Mouse (Mus musculus) gastrocnemius, postnatal 10 days (tissue): ENCODE results near the gene Kcnj1. TPM values are rescaled to one million over a fixed set of nuclear protein-coding genes. Genes with fewer than 3 reads are reported as not detected.

ENCODE experiments used
- DNase-seq: peaks from one replicate; pipeline ENCODE4 v3.0.0; 2021; ENCODE audit warnings: mixed read lengths
- total RNA-seq, 2 experiments: library from RNA; stranded (reverse); gene quantifications; 2 replicates each; pipeline ENCODE4 v1.2.3; 2021

The Kcnj1 gene
- total RNA-seq, 2 experiments from 2014 or later: not detected

DNA sequence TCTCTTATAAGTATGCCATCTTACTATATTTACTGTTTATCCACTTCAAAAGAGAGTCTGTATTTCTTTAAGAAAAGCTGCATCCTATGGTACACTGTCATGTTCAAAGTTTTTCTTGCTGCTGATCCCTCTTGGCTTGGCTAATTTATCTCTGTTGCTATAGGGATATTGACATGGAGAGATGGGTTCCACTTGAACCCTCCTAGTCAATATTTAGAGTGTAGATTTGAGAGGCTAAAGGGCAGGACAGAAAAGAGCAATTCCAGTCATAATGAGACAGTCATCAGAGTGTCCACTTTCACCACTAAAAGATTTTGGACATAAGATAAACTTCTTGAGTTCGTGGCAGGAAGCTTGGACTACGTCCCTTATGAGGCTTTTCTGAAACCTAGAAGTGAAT lies 27.9 kb downstream of the Kcnj1 start:
- DNase-seq: no peak

DNA sequence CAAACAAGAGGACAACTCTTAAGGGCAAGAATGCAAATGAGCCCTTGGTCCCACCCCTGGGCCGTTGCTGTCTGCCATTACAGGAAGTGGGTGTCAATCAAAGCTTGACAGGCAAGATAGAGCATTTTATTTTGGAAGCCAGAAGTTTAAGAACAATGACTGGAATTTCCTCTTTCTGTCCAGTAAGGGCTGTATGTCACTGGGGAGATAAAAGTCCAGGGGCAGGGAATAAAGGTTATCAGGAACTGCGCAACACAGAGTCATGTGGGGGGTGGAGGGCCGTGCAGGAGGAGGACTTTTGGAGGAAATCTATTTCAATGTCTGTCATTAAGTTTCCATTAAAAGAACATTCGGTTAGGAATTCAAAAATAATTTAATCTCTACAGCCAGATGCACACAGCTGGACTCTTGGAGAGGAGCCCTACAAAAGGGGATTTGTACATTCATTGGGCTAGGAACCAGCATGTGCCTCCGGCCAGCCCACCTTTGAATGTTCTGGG lies 28.4 kb downstream of the Kcnj1 start:
- no peak for DNase-seq

DNA sequence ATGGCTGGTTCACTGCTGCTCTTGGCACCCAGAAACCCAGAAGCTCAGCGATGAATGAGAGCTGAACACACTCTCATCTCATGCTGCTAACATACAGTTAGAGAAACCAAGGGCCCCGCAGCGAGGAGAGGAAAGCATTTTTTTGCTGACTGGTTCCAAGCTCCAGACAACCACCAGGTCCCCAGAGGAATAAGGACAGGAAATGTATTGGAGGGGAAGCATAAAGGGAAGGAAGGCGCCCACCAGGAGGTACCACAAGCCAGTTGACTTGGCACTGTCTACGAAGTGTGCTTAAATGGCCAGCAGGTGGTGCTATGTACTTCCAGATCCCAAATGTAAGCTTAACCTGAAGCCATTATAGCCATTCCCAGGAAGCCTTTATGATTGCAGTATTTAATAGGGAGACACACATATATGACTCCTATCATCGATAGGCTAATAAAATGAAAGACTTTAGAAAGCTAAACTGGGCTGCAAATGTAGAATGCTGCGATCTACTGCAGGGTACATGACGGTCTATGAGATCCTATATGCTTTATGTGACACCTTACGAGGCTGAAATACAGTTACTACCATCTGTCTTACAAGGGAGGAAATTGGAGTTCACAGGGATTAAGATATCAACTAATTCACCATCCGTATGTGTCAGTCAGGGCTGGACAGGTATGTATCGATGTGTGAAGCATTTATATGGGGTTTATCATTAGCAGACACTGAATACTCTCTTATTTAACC lies 33.1 kb downstream of the Kcnj1 start:
- peak; percentile 38 for DNase-seq

DNA sequence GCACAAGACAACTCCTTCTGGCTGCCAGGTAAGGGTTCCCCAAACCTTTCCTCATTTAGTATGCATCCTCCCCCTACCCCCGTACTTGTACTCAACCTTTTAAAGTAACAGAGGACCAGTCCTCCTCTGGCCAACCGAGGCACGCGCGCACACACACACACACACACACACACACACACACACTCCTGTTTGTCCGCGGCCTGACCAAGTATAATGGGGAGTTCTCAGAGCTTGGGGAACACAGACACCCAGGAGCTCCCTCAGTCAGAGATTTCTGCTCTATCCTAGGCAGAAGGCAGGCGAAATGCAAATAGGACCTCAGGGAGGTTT lies 36.4 kb downstream of the Kcnj1 start:
- DNase-seq: no peak

DNA sequence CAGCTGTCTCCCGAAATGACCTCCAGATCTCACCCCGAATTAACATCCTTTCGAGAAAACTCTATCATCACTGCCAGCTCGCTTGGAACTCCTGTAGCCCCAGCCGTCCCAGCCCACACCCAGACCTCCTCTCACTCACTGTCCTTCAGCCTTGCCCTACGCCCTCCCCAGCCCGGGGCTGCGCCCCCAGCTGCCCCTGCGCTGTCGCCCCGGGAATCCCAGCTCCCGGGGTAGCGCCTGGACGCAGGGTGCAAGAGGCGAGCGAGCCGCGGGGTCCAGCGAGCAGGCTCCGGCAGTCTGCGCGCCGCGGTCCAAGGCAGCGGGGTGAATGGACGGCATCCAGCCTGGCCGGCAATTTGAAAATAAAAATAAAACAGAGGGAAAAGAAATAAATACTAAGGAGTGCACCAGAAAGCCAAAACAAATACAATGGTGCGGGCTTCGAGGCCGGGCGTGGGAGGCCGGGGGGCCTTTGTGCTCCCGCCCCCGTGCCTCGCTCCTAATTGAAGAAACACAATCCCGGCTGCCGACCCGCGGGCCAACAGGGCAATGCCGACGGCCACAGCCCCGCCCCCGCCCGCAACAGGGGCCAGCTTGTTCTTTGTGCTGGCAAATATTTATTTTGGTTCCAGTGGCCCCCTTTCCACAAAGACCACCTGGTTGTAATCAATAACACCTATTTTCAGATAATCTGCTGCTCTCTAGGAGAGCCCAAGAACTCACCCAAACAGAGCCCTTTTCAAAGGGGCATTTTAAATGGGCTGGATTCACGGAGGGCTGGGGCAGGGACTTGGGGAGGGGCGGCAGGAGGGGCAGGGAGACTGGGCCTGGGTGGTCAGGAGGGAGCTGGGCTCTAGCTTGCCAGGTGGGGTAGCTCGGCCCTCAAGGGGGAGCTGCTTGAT lies 37.0 kb downstream of the Kcnj1 start:
- DNase-seq: peak; percentile 47

DNA sequence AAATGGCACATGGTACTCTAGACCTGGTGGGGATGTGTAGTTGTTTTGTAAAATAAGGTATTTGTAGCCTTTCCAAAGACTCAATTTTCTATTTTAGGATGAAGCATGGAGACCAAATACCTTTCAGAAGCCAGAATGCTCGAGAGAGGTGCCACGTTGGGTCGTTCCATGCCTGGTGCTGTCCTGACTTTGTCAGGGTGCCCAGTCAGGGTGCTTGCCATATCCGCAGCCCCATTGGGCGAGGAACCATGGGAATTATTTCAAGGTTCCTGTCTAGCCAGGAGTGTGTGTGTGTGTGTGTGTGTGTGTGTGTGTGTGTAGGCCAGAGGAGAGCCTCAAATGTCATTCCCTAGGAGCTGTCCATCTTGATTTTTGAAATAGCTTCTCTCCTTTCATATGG lies 38.4 kb downstream of the Kcnj1 start:
- no peak for DNase-seq

DNA sequence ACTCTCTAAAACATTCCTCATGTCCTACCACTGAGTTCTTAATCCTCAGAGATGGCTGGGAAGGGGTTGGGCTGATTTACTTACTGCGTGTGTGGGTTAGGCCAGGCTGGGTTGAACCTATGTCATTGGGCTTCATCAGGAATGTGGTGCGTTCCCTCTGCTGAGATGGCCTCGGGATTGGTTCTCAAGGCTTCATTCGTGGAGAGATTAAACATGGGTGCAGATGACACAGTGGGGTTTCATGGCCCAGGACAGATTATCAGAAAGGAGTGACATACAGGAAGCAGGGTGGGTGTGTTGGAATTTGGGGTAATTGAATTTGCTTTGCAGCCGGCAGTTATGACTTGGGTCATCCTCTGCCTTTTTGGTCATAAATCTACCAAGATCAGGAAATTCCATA lies 39.2 kb downstream of the Kcnj1 start:
- DNase-seq: no peak

DNA sequence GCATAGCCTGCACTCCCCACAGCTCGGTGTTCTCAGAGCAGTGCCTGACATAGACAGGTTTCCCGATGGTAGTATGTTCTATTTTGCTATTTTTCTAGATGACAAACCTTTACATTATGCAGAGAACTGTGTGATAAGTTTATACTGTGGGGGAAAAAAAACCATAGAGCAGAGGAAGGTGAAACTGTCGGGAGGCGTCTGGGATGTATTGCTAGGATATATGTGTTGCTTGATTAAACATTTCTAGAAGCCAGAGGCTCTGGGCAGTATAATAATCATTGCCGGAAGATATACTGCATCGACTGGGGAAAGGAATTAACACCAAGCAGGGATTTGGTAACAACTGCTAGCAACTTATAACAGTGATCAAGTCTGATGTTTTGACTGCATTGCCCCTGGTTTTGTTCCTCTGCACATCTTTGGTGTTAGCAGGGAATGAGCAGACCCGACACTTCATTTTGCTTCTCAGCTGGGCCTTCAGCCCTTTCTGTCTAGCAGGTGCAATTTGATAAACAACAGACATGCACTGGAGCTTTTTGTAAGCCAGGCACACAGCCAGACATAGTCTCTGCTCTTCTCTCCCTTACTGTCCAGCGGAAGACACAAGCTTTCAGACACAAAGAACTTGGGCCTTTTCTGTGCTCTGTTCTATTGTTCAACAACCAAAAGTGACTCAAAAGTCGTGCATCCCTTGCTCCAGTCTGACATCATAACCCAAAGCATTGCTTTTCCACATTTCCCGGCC lies 40.7 kb downstream of the Kcnj1 start:
- DNase-seq: no peak

DNA sequence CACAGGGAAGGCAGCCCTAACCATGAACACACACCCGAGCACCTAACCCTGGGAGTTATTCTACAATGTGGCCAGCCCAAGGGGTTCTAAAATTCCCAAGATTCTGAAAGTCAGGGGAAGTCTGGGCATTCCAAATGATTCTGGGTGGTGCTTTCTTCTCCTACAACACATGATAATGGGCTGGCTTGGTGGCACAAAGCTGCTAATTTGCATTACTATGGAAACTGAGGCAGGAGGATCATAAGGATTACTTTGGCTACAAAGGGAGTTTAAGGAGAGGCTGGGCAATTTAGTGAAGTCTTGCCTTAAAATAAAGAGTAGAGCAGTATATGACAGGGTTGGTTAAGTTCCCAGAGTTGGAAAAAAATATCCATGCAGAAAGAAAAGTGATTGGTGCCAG lies 42.7 kb downstream of the Kcnj1 start:
- DNase-seq: no peak

DNA sequence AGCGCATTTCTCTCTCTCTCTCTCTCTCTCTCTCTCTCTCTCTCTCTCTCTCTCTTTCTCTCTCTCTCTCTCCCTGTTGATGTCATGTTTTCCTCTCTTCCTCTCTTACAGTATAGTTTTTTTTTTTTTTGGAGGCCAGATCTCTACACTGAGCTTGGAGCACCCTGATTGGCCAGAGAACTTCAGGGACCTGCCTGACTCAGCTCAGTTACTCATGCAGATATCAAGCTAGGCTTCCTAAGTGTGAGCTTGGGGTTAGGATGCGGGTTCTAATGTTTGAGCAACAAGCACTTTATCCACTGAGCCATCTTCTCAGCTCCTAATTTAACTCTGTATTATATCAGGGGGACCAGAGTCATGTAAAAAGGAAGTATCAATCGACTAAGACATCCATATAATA lies 43.7 kb downstream of the Kcnj1 start:
- no peak for DNase-seq

DNA sequence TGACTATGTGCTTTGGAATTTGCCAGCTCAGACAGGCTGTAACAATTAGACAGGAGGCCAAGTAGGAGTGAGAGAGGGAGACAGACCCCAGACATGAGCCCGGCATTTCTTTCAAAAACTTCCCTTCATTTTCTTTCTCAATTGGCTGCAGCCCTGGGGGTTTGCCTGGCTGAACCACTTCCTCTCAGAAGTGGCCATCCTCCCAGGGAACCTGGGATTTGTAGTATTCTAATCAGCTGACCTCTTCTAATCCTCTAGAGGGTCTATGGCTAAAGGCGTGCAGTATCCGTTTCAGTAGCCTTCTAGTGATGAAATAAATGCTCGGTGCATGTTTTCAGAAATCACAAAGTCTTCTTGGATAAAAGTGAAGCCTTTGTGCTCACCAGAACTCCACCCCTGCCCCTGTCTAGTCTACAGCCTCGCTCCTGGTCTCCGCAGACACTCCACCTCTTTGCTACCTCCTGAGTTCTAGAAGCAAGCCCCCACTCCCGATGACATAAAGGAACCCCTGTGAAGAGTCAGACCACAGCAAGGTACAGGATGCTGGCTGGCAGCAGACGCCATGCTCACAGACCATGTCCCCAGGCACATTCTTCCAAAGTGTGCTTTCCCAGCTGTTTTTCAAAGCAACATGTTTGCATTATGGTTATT lies 45.3 kb downstream of the Kcnj1 start:
- DNase-seq: no peak

DNA sequence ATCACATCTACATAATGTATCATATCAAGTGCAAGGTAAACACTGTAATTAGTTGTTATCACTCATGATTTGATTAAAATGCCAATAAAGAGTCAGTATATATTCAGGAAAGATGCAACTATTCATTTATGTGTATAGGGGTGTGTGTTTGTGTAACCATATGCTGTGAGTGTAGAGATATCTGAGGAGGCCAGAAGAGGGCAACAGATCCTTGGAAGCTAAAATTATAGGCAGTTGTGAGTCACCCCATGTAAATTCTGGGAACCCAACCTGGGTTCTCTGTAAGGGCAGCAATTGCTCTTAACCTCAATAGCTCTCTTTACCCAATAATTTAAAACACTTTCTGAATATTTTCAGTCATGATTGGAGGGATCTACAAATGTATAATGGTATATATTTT lies 48.4 kb downstream of the Kcnj1 start:
- DNase-seq: no peak

DNA sequence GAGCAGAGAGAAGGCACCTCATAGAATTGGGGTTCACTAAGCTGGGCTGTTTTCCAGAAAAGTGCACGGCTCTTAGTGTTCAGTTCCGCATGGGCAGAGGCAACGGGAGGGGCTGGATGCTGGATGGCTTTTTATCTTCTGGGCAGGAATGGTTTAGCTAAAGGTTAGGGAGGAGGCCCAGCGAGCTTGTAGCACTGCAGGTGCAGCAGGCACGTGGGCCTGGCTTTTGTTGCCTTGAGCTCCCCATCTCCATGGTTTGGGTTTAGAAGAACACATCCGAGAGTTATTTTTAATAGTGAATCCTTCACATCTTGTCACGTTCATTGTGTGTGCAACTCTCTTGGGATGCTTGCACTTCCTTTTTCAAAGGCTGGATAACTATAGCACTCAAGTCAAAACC lies 53.0 kb downstream of the Kcnj1 start:
- DNase-seq: no peak

DNA sequence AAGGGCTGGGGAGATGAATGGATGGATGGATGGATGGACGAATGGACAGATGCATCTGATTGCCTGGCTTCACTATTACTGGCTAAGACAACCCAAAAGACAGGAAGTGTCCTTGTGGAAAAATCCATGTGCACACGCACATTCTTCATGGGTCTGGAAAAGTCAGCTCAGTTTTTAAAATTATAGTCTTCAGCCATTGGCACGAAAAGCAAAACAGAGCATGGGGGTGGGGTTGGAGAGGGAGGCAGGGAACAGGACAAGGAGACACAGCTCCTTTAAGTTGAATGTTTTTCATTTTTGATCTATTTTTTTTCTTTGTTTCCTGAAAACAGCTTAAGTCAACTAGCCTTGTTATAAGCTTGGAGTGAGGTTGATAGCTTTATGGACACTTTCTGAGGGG lies 58.8 kb downstream of the Kcnj1 start:
- DNase-seq: no peak

DNA sequence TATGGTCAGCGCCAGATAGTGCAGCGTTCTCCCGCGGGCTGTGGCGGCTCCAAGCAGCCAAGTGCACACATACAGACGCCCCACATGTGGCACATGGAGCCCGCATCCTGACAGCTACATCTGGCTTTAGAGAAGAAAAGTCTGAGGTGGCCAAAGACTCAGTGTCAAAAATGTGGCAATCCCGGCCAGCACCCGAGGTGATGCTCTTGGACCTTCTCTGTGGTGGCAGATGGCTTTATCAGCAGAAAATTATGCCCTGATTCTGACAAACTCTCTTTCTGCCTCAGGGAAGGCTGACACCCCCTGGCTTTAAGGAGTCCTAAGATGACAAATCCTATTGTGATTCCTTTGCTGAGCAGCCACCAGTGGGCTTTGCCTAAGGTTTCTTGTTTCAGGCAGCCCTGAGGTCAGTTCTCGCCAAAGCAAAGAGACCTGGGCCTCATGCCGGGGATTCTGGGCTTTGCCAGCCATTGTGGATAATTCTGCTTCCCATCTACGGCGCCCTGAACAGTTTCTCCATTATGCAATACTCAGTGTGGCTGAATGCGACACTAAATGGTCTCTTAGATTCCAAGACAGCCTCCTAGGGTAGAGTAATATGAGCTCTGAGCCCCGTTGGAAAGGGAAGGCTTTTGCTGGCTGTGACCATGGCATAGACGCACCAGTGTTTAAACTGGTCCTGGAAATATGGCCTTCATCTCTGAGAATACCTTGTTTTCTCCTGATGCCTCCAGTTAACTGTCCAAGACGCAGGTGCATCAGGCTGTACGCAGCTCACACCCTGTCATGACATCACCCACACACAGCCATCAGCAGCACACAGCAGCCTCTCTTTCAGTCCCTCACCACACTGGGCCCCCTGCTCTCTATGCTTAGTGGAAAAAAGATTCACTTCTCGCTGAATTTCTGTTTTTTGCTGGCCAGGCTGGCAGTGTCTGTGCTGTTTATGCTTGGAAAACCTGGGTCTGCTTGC lies 62.2 kb downstream of the Kcnj1 start:
- peak; percentile 26 for DNase-seq

DNA sequence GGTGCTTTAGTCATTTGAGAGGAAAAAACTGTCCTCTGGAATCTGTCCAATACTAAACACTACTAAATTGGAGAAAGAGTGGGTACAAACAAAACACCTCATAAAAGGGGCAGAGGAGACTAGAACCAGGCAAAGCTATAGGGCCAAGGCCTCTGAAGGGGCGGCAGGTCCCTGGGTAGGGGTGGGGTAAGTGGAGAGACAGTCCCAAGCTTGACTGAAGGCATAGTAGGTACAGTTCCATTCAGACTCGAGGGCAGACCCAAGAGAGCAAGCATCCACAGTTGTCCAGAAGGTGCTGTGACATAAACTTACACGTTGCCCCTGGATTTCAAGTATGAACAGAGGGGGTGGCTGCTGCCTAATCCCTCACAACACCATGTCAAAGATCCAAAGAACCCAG lies 70.8 kb downstream of the Kcnj1 start:
- no peak for DNase-seq

DNA sequence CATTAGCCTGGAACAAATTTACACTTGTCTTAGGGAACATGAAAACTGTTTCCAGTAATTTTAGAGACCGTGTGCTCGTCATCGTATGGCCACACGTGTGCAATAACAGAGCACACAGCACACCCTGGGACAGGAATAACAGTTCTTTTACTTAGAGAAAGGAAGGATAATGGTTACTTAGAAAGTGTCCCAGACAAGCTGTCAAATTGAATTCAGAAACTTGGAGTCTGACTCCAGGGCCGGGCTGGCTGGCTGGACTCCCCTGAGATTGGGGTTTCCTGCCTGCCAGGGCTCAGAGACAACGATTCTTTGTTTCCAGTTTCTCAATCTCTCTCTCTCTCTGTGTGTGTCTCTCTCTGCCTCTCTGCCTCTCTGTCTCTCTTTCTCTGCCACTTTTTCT lies 71.5 kb downstream of the Kcnj1 start:
- peak; percentile 26 for DNase-seq

DNA sequence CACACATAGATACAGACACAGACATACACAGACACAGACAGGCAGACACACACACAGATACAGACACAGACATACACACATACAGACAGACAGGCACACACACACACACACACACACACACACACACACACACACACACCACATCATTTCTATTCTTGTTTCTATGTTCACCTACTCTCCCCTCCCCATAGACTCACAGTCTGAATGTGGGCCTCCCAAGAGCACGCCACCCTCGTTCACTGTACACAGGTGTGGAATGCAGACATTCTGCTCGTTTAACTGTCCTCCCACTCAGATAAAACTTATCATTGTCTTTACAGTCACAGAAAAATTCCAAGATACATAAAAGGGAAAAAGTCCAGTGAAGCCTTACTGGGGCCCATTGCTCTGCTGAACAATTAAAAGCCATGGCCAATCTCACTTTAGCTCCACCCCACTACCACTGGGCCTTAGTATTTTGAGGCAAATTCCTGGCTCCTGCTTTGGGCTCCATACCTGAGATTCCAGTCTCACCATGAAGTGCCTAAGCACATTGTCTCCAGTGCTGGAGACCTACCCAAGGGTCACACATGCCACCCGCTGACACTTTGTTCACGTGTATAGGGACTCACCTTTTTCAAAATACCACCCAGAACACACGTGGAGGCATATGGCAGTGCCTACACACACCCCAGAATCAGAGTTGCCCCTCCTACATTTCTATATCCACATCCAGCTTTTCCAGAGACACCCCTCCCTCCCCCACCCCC lies 72.3 kb downstream of the Kcnj1 start:
- DNase-seq: no peak

DNA sequence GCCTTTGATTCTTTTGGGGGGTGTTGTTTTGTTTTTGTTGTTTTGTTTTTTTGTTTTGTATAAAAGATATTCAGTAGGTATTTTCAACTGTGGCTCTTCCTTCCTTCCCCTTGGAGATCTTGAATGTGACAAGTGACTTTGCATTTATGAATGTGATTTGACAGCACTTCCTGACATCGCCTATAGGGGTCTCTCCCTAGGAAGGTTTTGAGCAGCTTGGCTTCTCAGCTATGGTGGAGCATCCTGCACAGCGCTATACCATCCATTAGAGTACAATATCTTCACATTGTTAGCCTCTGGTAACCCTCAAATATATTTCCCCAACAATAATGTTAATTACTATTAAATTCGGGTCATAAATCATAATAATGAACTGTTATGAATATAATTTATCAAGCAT lies 73.5 kb downstream of the Kcnj1 start:
- DNase-seq: no peak

DNA sequence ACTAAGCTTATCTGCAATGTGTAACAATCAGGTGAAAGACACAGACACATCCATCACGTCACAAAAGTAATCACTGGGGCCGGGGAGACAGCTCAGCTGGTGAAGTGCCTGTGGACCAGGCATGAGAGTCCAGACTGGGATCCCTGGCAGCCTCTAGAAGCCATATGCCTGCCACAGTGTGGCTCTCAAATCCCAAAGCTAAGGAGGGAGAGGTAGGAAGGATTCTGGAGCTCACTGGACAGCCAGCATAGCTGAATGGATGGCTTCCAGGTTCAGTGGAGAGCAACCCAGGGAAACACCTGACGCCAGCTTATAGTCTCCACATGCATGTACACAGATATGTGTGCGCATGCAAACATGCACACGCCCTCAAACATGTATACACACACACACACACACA lies 76.5 kb downstream of the Kcnj1 start:
- DNase-seq: no peak
